Mouse (Mus musculus) liver, adult 2 months (tissue): Measurements from ENCODE around the gene Ube2z.
A peak's percentile ranks its signal among the peaks of the same experiment; 100 is the strongest.

ENCODE experiments used
- CTCF ChIP-seq: fragments of 200-500 bp; IDR thresholded peaks from 2 replicates; pipeline ENCODE4 v1.5.1; 2011; ENCODE audit warnings: low read depth, low read length, control low read depth
- POLR2A ChIP-seq: fragments of 200-500 bp; IDR thresholded peaks from 2 replicates; pipeline ENCODE4 v1.6.1; 2011; ENCODE audit warnings: low read length, control low read depth; ENCODE audit not compliant: insufficient read depth; ENCODE audit errors: extremely low read depth

GRCm38 (mm10) chr11:96093361-96093760 is 28.2 kb upstream of the Ube2z start:
- TF ChIP-seq CTCF = peak; percentile 84
- no peak for TF ChIP-seq POLR2A
